Mouse (Mus musculus) heart, adult 2 months (tissue): Measurements from ENCODE around the gene Adamts20.

Source experiments
- CTCF ChIP-seq: fragments of 200-600 bp; IDR thresholded peaks from 2 replicates; pipeline ENCODE4 v1.8.1; 2022; ENCODE audit warnings: antibody characterized with exemption, mild to moderate bottlenecking, moderate library complexity
- EP300 ChIP-seq: fragments of 200-500 bp; IDR thresholded peaks from 2 replicates; pipeline ENCODE4 v1.6.1; 2011; ENCODE audit warnings: low read depth, low read length, control low read depth; ENCODE audit not compliant: insufficient read depth
- POLR2A ChIP-seq: fragments of 200-500 bp; IDR thresholded peaks from 2 replicates; pipeline ENCODE4 v1.6.1; 2011; ENCODE audit warnings: mild to moderate bottlenecking, low read depth, low read length, control low read depth; ENCODE audit not compliant: insufficient read depth

- TF ChIP-seq CTCF: peak; percentile 52
- no peak for TF ChIP-seq EP300
- no peak for TF ChIP-seq POLR2A
Measured at GRCm38 (mm10) chr15:94252962-94253712, 212.1 kb downstream of the Adamts20 start.
